Mouse (Mus musculus): Measurements from ENCODE around the gene Vmn1r4. TPM values are rescaled to one million over a fixed set of nuclear protein-coding genes. Genes with fewer than 3 reads are reported as not detected.
A peak's percentile ranks its signal among the peaks of the same experiment; 100 is the strongest.

The Vmn1r4 gene
- total RNA-seq, 1 experiment from 2014 or later: 0.26 TPM

GRCm38 (mm10) chr6:56916279-56916678 is 7.5 kb upstream of the Vmn1r4 start:
- DNase-seq: no peak

GRCm38 (mm10) chr6:56917578-56918368 is 6.0 kb upstream of the Vmn1r4 start:
- peak; percentile 23 for DNase-seq

GRCm38 (mm10) chr6:56919330-56920044 is 4.3 kb upstream of the Vmn1r4 start:
- no peak for DNase-seq

- DNase-seq: no peak
These were observed 3.4 kb upstream of the Vmn1r4 start for GRCm38 (mm10) chr6:56920222-56921092.

- no peak for DNase-seq
These were observed 487 bp upstream of the Vmn1r4 start for GRCm38 (mm10) chr6:56923331-56923725.

GRCm38 (mm10) chr6:56931648-56932415 is 8.0 kb downstream of the Vmn1r4 start:
- DNase-seq: no peak

- no peak for DNase-seq
These were observed 8.6 kb downstream of the Vmn1r4 start for GRCm38 (mm10) chr6:56932464-56932863.

GRCm38 (mm10) chr6:56934366-56934765 is 10.6 kb downstream of the Vmn1r4 start:
- no peak for DNase-seq

GRCm38 (mm10) chr6:56956436-56956835 is 32.6 kb downstream of the Vmn1r4 start:
- no peak for DNase-seq

- no peak for DNase-seq
These were observed 46.2 kb downstream of the Vmn1r4 start, which contains the start of gene Vmn1r5 for GRCm38 (mm10) chr6:56969973-56970372. TSS of gene Vmn1r5 (plus strand) at chr6:56970273.

GRCm38 (mm10) chr6:56996943-56997342 is 73.1 kb downstream of the Vmn1r4 start, which contains the start of gene Vmn1r6:
TSS of gene Vmn1r6 (plus strand) at chr6:56997243.
- DNase-seq: no peak

Other genes with a start within 250 kb of the Vmn1r4 start
- gene Lsm5, start 219.3 kb upstream of the Vmn1r4 start, total RNA-seq (2021): 37.2 and 42.4 TPM in 2 replicates
- gene Avl9, start 209.1 kb upstream of the Vmn1r4 start, total RNA-seq (2021): 20.0 and 20.5 TPM in 2 replicates
- 36.7 and 37.6 TPM in 2 replicates for gene Kbtbd2, start 126.2 kb upstream of the Vmn1r4 start, total RNA-seq (2021)
- gene Fkbp9, start 92.0 kb upstream of the Vmn1r4 start, total RNA-seq (2021): 72.1 and 73.3 TPM in 2 replicates
- gene Nt5c3, start 83 bp upstream of the Vmn1r4 start, total RNA-seq (2021): 24.9 and 25.9 TPM in 2 replicates
- not detected in 2 replicates for gene Vmn1r5, start 46.3 kb downstream of the Vmn1r4 start, total RNA-seq (2021)
- gene Vmn1r6, start 73.2 kb downstream of the Vmn1r4 start, total RNA-seq (2021): not detected in 2 replicates
- not detected in 2 replicates for gene Vmn1r7, start 101.3 kb downstream of the Vmn1r4 start, total RNA-seq (2021)
- not detected in 2 replicates for gene Vmn1r8, start 108.3 kb downstream of the Vmn1r4 start, total RNA-seq (2021)
- not detected in 2 replicates for gene Vmn1r9, start 142.8 kb downstream of the Vmn1r4 start, total RNA-seq (2021)
- gene Vmn1r10, start 185.4 kb downstream of the Vmn1r4 start, total RNA-seq (2021): not detected in 2 replicates
- not detected in 2 replicates for gene Vmn1r11, start 209.4 kb downstream of the Vmn1r4 start, total RNA-seq (2021)
- gene Vmn1r12, start 232.9 kb downstream of the Vmn1r4 start, total RNA-seq (2021): not detected in 2 replicates

Measured in adrenal gland, postnatal 14 days (tissue).